Mouse (Mus musculus): Measurements from ENCODE around the gene Pcmt1.

GRCm38 (mm10) chr10:7667342-7667802 lies 13.6 kb downstream of the Pcmt1 start, which contains the start of gene Nup43:
- TF ChIP-seq TAL1 (IDR thresholded peaks at IDR 0.05; ENCODE audit: low read length) (no peak), GATA1 (IDR thresholded peaks at IDR 0.05; ENCODE audit: low read length) (no peak)

Measured in erythroblast, embryonic 14.5 days (primary cell).